Mouse (Mus musculus): ENCODE measurements around the gene Smg6. TPM values are rescaled to one million over a fixed set of nuclear protein-coding genes. Genes with fewer than 3 reads are reported as not detected.

The Smg6 gene
- polyA plus RNA-seq, 1 experiment from 2014 or later = 10.6 TPM

- H3K4me2 ChIP-seq (ENCODE audit: low read length) = no peak overlapping the region
- WGBS = 68% methylated on average over 1 of the region's 1 CpGs
- H3K9ac ChIP-seq (ENCODE audit: low read length) = no peak overlapping the region
- no peak overlapping the region for H3K27ac ChIP-seq (replicated peaks in 1 of 2; ENCODE audit: control insufficient read depth in 1 of 2, insufficient read depth in 1 of 2, low read depth in 2 of 2, low read length in 2 of 2)
- peaks cover 10% of the 10 kb centered on the region for H3K36me3 ChIP-seq (ENCODE audit: control insufficient read depth, insufficient read depth, low read length)
- no peak overlapping the region for H3K4me3 ChIP-seq (ENCODE audit: control insufficient read depth in 1 of 2, insufficient read depth in 1 of 2, low read depth in 1 of 2, low read length in 2 of 2)
- ATAC-seq (ENCODE audit: insufficient number of reproducible peaks, insufficient read depth, low FRiP score, low read depth) = no peak
- H3K9me3 ChIP-seq (ENCODE audit: control insufficient read depth, low read length) = 0 out of 2 replicates have a peak, but pooled peaks cover 3% of the 10 kb centered on the region
- peaks cover 2 to 10% of the 10 kb centered on the region in 2 experiments; a peak in 2 of 4 replicates for H3K4me1 ChIP-seq (ENCODE audit: control insufficient read depth in 2 of 2, insufficient read depth in 2 of 2, low read length in 2 of 2)
- no peaks in the 10 kb centered on the region for H3K27me3 ChIP-seq (ENCODE audit: control insufficient read depth, insufficient read depth, low read length)
Measured at GRCm38 (mm10) chr11:75083031-75083430, 157.4 kb downstream of the Smg6 start.

- H3K4me2 ChIP-seq (ENCODE audit: low read length) = no peak overlapping the region
- peak overlapping the region in 1 of 2 experiments; percentile 31; a peak in 1 of 4 replicates for H3K27ac ChIP-seq (replicated peaks in 1 of 2; ENCODE audit: control insufficient read depth in 1 of 2, insufficient read depth in 1 of 2, low read depth in 2 of 2, low read length in 2 of 2)
- no peak overlapping the region for H3K9ac ChIP-seq (ENCODE audit: low read length)
- H3K27me3 ChIP-seq (ENCODE audit: control insufficient read depth, insufficient read depth, low read length) = no peaks in the 10 kb centered on the region
- no peaks in the 10 kb centered on the region for H3K36me3 ChIP-seq (ENCODE audit: control insufficient read depth, insufficient read depth, low read length)
- no peak for ATAC-seq (ENCODE audit: insufficient number of reproducible peaks, insufficient read depth, low FRiP score, low read depth)
- H3K4me1 ChIP-seq (ENCODE audit: control insufficient read depth in 2 of 2, insufficient read depth in 2 of 2, low read length in 2 of 2) = peaks cover 4 to 14% of the 10 kb centered on the region in 2 experiments
- no peak overlapping the region for H3K4me3 ChIP-seq (ENCODE audit: control insufficient read depth in 1 of 2, insufficient read depth in 1 of 2, low read depth in 1 of 2, low read length in 2 of 2)
- WGBS = 27% methylated on average over 3 of the region's 3 CpGs
- no peaks in the 10 kb centered on the region for H3K9me3 ChIP-seq (ENCODE audit: control insufficient read depth, low read length)
Measured at GRCm38 (mm10) chr11:75092159-75092558, 166.5 kb downstream of the Smg6 start.

GRCm38 (mm10) chr11:75092656-75093055 is 167.0 kb downstream of the Smg6 start:
- 53% methylated on average over 5 of the region's 5 CpGs for WGBS
- peaks cover 2% of the 10 kb centered on the region for H3K36me3 ChIP-seq (ENCODE audit: control insufficient read depth, insufficient read depth, low read length)
- no peaks in the 10 kb centered on the region for H3K9me3 ChIP-seq (ENCODE audit: control insufficient read depth, low read length)
- H3K27ac ChIP-seq (replicated peaks in 1 of 2; ENCODE audit: control insufficient read depth in 1 of 2, insufficient read depth in 1 of 2, low read depth in 2 of 2, low read length in 2 of 2) = peak overlapping the region; percentile 31 to 49; a peak in 2 of 4 replicates
- H3K9ac ChIP-seq (ENCODE audit: low read length) = no peak overlapping the region
- no peaks in the 10 kb centered on the region for H3K27me3 ChIP-seq (ENCODE audit: control insufficient read depth, insufficient read depth, low read length)
- H3K4me1 ChIP-seq (ENCODE audit: control insufficient read depth in 2 of 2, insufficient read depth in 2 of 2, low read length in 2 of 2) = peaks cover 4 to 14% of the 10 kb centered on the region in 2 experiments
- no peak overlapping the region for H3K4me3 ChIP-seq (ENCODE audit: control insufficient read depth in 1 of 2, insufficient read depth in 1 of 2, low read depth in 1 of 2, low read length in 2 of 2)
- no peak overlapping the region for H3K4me2 ChIP-seq (ENCODE audit: low read length)
- no peak for ATAC-seq (ENCODE audit: insufficient number of reproducible peaks, insufficient read depth, low FRiP score, low read depth)

- 100% methylated on average over 1 of the region's 1 CpGs for WGBS
- no peak overlapping the region for H3K4me2 ChIP-seq (ENCODE audit: low read length)
- no peak for ATAC-seq (ENCODE audit: insufficient number of reproducible peaks, insufficient read depth, low FRiP score, low read depth)
- H3K27ac ChIP-seq (replicated peaks in 1 of 2; ENCODE audit: control insufficient read depth in 1 of 2, insufficient read depth in 1 of 2, low read depth in 2 of 2, low read length in 2 of 2) = no peak overlapping the region
- no peak overlapping the region for H3K4me3 ChIP-seq (ENCODE audit: control insufficient read depth in 1 of 2, insufficient read depth in 1 of 2, low read depth in 1 of 2, low read length in 2 of 2)
- H3K9me3 ChIP-seq (ENCODE audit: control insufficient read depth, low read length) = no peaks in the 10 kb centered on the region
- H3K4me1 ChIP-seq (ENCODE audit: control insufficient read depth in 2 of 2, insufficient read depth in 2 of 2, low read length in 2 of 2) = peaks cover 4 to 14% of the 10 kb centered on the region in 2 experiments
- peaks cover 9% of the 10 kb centered on the region for H3K36me3 ChIP-seq (ENCODE audit: control insufficient read depth, insufficient read depth, low read length)
- H3K9ac ChIP-seq (ENCODE audit: low read length) = no peak overlapping the region
- H3K27me3 ChIP-seq (ENCODE audit: control insufficient read depth, insufficient read depth, low read length) = no peaks in the 10 kb centered on the region
Measured at GRCm38 (mm10) chr11:75094759-75095158, 169.1 kb downstream of the Smg6 start.

- Histone ChIP-seq H3K27ac (replicated peaks in 1 of 2; ENCODE audit: control insufficient read depth in 1 of 2, insufficient read depth in 1 of 2, low read depth in 2 of 2, low read length in 2 of 2) (no peak overlapping the region), H3K9me3 (ENCODE audit: control insufficient read depth, low read length) (no peaks in the 10 kb centered on the region), H3K4me1 (ENCODE audit: control insufficient read depth in 2 of 2, insufficient read depth in 2 of 2, low read length in 2 of 2) (peaks cover 0 to 3% of the 10 kb centered on the region in 2 experiments; a peak in 1 of 4 replicates), H3K36me3 (ENCODE audit: control insufficient read depth, insufficient read depth, low read length) (peaks cover 5% of the 10 kb centered on the region; the same call in 1 of the 2 replicates), H3K9ac (ENCODE audit: low read length) (no peak overlapping the region), H3K4me2 (ENCODE audit: low read length) (no peak overlapping the region), H3K4me3 (ENCODE audit: control insufficient read depth in 1 of 2, insufficient read depth in 1 of 2, low read depth in 1 of 2, low read length in 2 of 2) (no peak overlapping the region), H3K27me3 (ENCODE audit: control insufficient read depth, insufficient read depth, low read length) (no peaks in the 10 kb centered on the region)
- no peak for ATAC-seq (ENCODE audit: insufficient number of reproducible peaks, insufficient read depth, low FRiP score, low read depth)
- WGBS = 59% methylated on average over 5 of the region's 5 CpGs
Measured at GRCm38 (mm10) chr11:75102763-75103339, 177.2 kb downstream of the Smg6 start.

- no peak for ATAC-seq (ENCODE audit: insufficient number of reproducible peaks, insufficient read depth, low FRiP score, low read depth)
- no peaks in the 10 kb centered on the region for H3K27me3 ChIP-seq (ENCODE audit: control insufficient read depth, insufficient read depth, low read length)
- peaks cover 0 to 5% of the 10 kb centered on the region in 2 experiments; a peak in 1 of 4 replicates for H3K4me1 ChIP-seq (ENCODE audit: control insufficient read depth in 2 of 2, insufficient read depth in 2 of 2, low read length in 2 of 2)
- H3K4me3 ChIP-seq (ENCODE audit: control insufficient read depth in 1 of 2, insufficient read depth in 1 of 2, low read depth in 1 of 2, low read length in 2 of 2) = no peak overlapping the region
- no peaks in the 10 kb centered on the region for H3K36me3 ChIP-seq (ENCODE audit: control insufficient read depth, insufficient read depth, low read length)
- WGBS = 74% methylated on average over 5 of the region's 5 CpGs
- H3K27ac ChIP-seq (replicated peaks in 1 of 2; ENCODE audit: control insufficient read depth in 1 of 2, insufficient read depth in 1 of 2, low read depth in 2 of 2, low read length in 2 of 2) = no peak overlapping the region
- no peak overlapping the region for H3K4me2 ChIP-seq (ENCODE audit: low read length)
- no peak overlapping the region for H3K9ac ChIP-seq (ENCODE audit: low read length)
- H3K9me3 ChIP-seq (ENCODE audit: control insufficient read depth, low read length) = no peaks in the 10 kb centered on the region
Measured at GRCm38 (mm10) chr11:75106614-75107013, 181.0 kb downstream of the Smg6 start.

- no peak overlapping the region for H3K9ac ChIP-seq (ENCODE audit: low read length)
- H3K36me3 ChIP-seq (ENCODE audit: control insufficient read depth, insufficient read depth, low read length) = no peaks in the 10 kb centered on the region
- H3K27me3 ChIP-seq (ENCODE audit: control insufficient read depth, insufficient read depth, low read length) = no peaks in the 10 kb centered on the region
- H3K4me1 ChIP-seq (ENCODE audit: control insufficient read depth in 2 of 2, insufficient read depth in 2 of 2, low read length in 2 of 2) = peaks cover 0 to 2% of the 10 kb centered on the region in 2 experiments; a peak in 1 of 4 replicates
- no peaks in the 10 kb centered on the region for H3K9me3 ChIP-seq (ENCODE audit: control insufficient read depth, low read length)
- no peak overlapping the region for H3K4me2 ChIP-seq (ENCODE audit: low read length)
- no peak overlapping the region for H3K4me3 ChIP-seq (ENCODE audit: control insufficient read depth in 1 of 2, insufficient read depth in 1 of 2, low read depth in 1 of 2, low read length in 2 of 2)
- no peak for ATAC-seq (ENCODE audit: insufficient number of reproducible peaks, insufficient read depth, low FRiP score, low read depth)
- H3K27ac ChIP-seq (replicated peaks in 1 of 2; ENCODE audit: control insufficient read depth in 1 of 2, insufficient read depth in 1 of 2, low read depth in 2 of 2, low read length in 2 of 2) = no peak overlapping the region; a peak in 1 of 4 replicates
Measured at GRCm38 (mm10) chr11:75108909-75109308, 183.3 kb downstream of the Smg6 start.

- Histone ChIP-seq H3K27ac (replicated peaks in 1 of 2; ENCODE audit: control insufficient read depth in 1 of 2, insufficient read depth in 1 of 2, low read depth in 2 of 2, low read length in 2 of 2) (no peak overlapping the region), H3K36me3 (ENCODE audit: control insufficient read depth, insufficient read depth, low read length) (no peaks in the 10 kb centered on the region), H3K4me2 (ENCODE audit: low read length) (no peak overlapping the region), H3K4me1 (ENCODE audit: control insufficient read depth in 2 of 2, insufficient read depth in 2 of 2, low read length in 2 of 2) (peaks cover 7 to 29% of the 10 kb centered on the region in 2 experiments), H3K9ac (ENCODE audit: low read length) (no peak overlapping the region), H3K9me3 (ENCODE audit: control insufficient read depth, low read length) (no peaks in the 10 kb centered on the region), H3K27me3 (ENCODE audit: control insufficient read depth, insufficient read depth, low read length) (no peaks in the 10 kb centered on the region), H3K4me3 (ENCODE audit: control insufficient read depth in 1 of 2, insufficient read depth in 1 of 2, low read depth in 1 of 2, low read length in 2 of 2) (no peak overlapping the region)
- ATAC-seq (ENCODE audit: insufficient number of reproducible peaks, insufficient read depth, low FRiP score, low read depth) = no peak
- 74% methylated on average over 6 of the region's 6 CpGs for WGBS
Measured at GRCm38 (mm10) chr11:75116379-75116778, 190.8 kb downstream of the Smg6 start.

Data from heart, embryonic 14.5 days (tissue).